Mouse (Mus musculus): ENCODE measurements around the gene Abhd17a. TPM values are rescaled to one million over a fixed set of nuclear protein-coding genes. Genes with fewer than 3 reads are reported as not detected.

Gene Abhd17a
- polyA plus RNA-seq, 1 experiment from 2014 or later, result 84.9 TPM

Small RNA genes within 50 kb of the gene (microRNA-seq; reads per million reads assigned to microRNA genes)
- gene Mir6912, result not detected

Other genes starting within 250 kb of the Abhd17a start
- gene Adamtsl5, start 241.9 kb downstream of the Abhd17a start, polyA plus RNA-seq (2016; fragmentation: Nextera tagmentation; extraction: Ambion mirVana), result 0.65 and 0.88 TPM in 2 replicates
- gene Plk5, start 233.9 kb downstream of the Abhd17a start, polyA plus RNA-seq (2016; fragmentation: Nextera tagmentation; extraction: Ambion mirVana), result 0.37 and 0.43 TPM in 2 replicates
- 6.4 and 7.1 TPM in 2 replicates for gene Mex3d, start 202.7 kb downstream of the Abhd17a start, polyA plus RNA-seq (2016; fragmentation: Nextera tagmentation; extraction: Ambion mirVana)
- 371 and 377 TPM in 2 replicates for gene Mbd3, start 190.8 kb downstream of the Abhd17a start, polyA plus RNA-seq (2016; fragmentation: Nextera tagmentation; extraction: Ambion mirVana)
- 615 and 629 TPM in 2 replicates for gene Uqcr11, start 183.5 kb downstream of the Abhd17a start, polyA plus RNA-seq (2016; fragmentation: Nextera tagmentation; extraction: Ambion mirVana)
- 225 and 235 TPM in 2 replicates for gene Tcf3, start 156.7 kb downstream of the Abhd17a start, polyA plus RNA-seq (2016; fragmentation: Nextera tagmentation; extraction: Ambion mirVana)
- 0.17 and 0.58 TPM in 2 replicates for gene Onecut3, start 95.5 kb downstream of the Abhd17a start, polyA plus RNA-seq (2016; fragmentation: Nextera tagmentation; extraction: Ambion mirVana)
- 0.51 and 0.75 TPM in 2 replicates for gene Atp8b3, start 51.2 kb downstream of the Abhd17a start, polyA plus RNA-seq (2016; fragmentation: Nextera tagmentation; extraction: Ambion mirVana)
- 34.7 and 35.0 TPM in 2 replicates for gene Rexo1, start 28.8 kb downstream of the Abhd17a start, polyA plus RNA-seq (2016; fragmentation: Nextera tagmentation; extraction: Ambion mirVana)
- 8.5 TPM in 2 replicates for gene Klf16, start 13.0 kb downstream of the Abhd17a start, polyA plus RNA-seq (2016; fragmentation: Nextera tagmentation; extraction: Ambion mirVana)
- 84.8 and 88.2 TPM in 2 replicates for gene Scamp4, start 12.5 kb upstream of the Abhd17a start, polyA plus RNA-seq (2016; fragmentation: Nextera tagmentation; extraction: Ambion mirVana)
- 10.9 and 14.1 TPM in 2 replicates for gene Adat3, start 12.5 kb upstream of the Abhd17a start, polyA plus RNA-seq (2016; fragmentation: Nextera tagmentation; extraction: Ambion mirVana)
- gene Gm49322, start 15.7 kb upstream of the Abhd17a start, polyA plus RNA-seq (2016; fragmentation: Nextera tagmentation; extraction: Ambion mirVana), result 5.7 and 6.4 TPM in 2 replicates
- gene Csnk1g2, start 32.5 kb upstream of the Abhd17a start, polyA plus RNA-seq (2016; fragmentation: Nextera tagmentation; extraction: Ambion mirVana), result 198 TPM in 2 replicates
- gene Btbd2, start 66.7 kb upstream of the Abhd17a start, polyA plus RNA-seq (2016; fragmentation: Nextera tagmentation; extraction: Ambion mirVana), result 83.2 and 84.8 TPM in 2 replicates
- gene Mknk2, start 87.8 kb upstream of the Abhd17a start, polyA plus RNA-seq (2016; fragmentation: Nextera tagmentation; extraction: Ambion mirVana), result 118 and 119 TPM in 2 replicates
- gene Mob3a, start 111.6 kb upstream of the Abhd17a start, polyA plus RNA-seq (2016; fragmentation: Nextera tagmentation; extraction: Ambion mirVana), result 54.4 and 54.7 TPM in 2 replicates
- gene Izumo4, start 111.8 kb upstream of the Abhd17a start, polyA plus RNA-seq (2016; fragmentation: Nextera tagmentation; extraction: Ambion mirVana), result 10.5 and 10.8 TPM in 2 replicates
- gene Ap3d1, start 151.9 kb upstream of the Abhd17a start, polyA plus RNA-seq (2016; fragmentation: Nextera tagmentation; extraction: Ambion mirVana), result 60.5 and 61.5 TPM in 2 replicates
- 23.5 and 25.0 TPM in 2 replicates for gene Dot1l, start 164.9 kb upstream of the Abhd17a start, polyA plus RNA-seq (2016; fragmentation: Nextera tagmentation; extraction: Ambion mirVana)
- 114 and 127 TPM in 2 replicates for gene Sf3a2, start 207.9 kb upstream of the Abhd17a start, polyA plus RNA-seq (2016; fragmentation: Nextera tagmentation; extraction: Ambion mirVana)
- 181 and 184 TPM in 2 replicates for gene Plekhj1, start 208.3 kb upstream of the Abhd17a start, polyA plus RNA-seq (2016; fragmentation: Nextera tagmentation; extraction: Ambion mirVana)
- 0.11 and 0.17 TPM in 2 replicates for gene Amh, start 214.9 kb upstream of the Abhd17a start, polyA plus RNA-seq (2016; fragmentation: Nextera tagmentation; extraction: Ambion mirVana)
- 0.26 and 0.52 TPM in 2 replicates for gene Jsrp1, start 223.2 kb upstream of the Abhd17a start, polyA plus RNA-seq (2016; fragmentation: Nextera tagmentation; extraction: Ambion mirVana)
- gene Oaz1, start 236.3 kb upstream of the Abhd17a start, polyA plus RNA-seq (2016; fragmentation: Nextera tagmentation; extraction: Ambion mirVana), result 2,205 and 2,316 TPM in 2 replicates

All from embryonic facial prominence, embryonic 10.5 days (tissue).